Mouse (Mus musculus) kidney, adult 10 weeks (tissue): ENCODE results near the gene Ppid. TPM values are rescaled to one million over a fixed set of nuclear protein-coding genes. Genes with fewer than 3 reads are reported as not detected.

Experiments used
- polyA plus RNA-seq: library from polyadenylated mRNA; stranded (reverse); fragments of 350-450 nt; fragmentation: Illumina TruSeq; extraction: RNeasy Lipid Tissue Mini Kit (QIAGEN cat#74804); gene quantifications from one replicate; pipeline ENCODE4 v1.2.3, GENCODE M21; 2014; ENCODE audit warnings: low read depth, low replicate concordance

The Ppid gene
- polyA plus RNA-seq: 127 TPM

GRCm38 (mm10) chr3:79590863-79591792 is at the start of gene Ppid:
TSS of gene Ppid (plus strand) at chr3:79591342.

GRCm38 (mm10) chr3:79567703-79568362 is 23.3 kb upstream of the Ppid start, which contains the start of gene Fnip2:
TSS of gene Fnip2 (minus strand) at chr3:79567796.

GRCm38 (mm10) chr3:79628561-79629415 is 37.6 kb downstream of the Ppid start, which contains the start of gene 4930579G24Rik:
TSS of gene 4930579G24Rik (plus strand) at chr3:79629079.

GRCm38 (mm10) chr3:79629416-79629730 is 38.2 kb downstream of the Ppid start, which contains the start of gene Etfdh:
TSS of gene Etfdh (minus strand) at chr3:79629500.

Other genes starting within 250 kb of the Ppid start
- gene Fnip2, start 23.5 kb upstream of the Ppid start, polyA plus RNA-seq: 30.4 TPM
- gene 4930579G24Rik, start 37.7 kb downstream of the Ppid start, polyA plus RNA-seq: 3.4 TPM
- gene Etfdh, start 38.2 kb downstream of the Ppid start, polyA plus RNA-seq: 382 TPM
- gene Rxfp1, start 146.5 kb downstream of the Ppid start, polyA plus RNA-seq: 0.08 TPM